Mouse (Mus musculus) CD4-positive helper T cell, adult 2 months (primary cell): ENCODE data around the gene Abce1.

Experiments
- DNase-seq: peaks from one replicate; pipeline ENCODE4 v3.0.0-alpha.2; 2012; ENCODE audit warnings: low read depth, missing footprints, low spot score

Gene Abce1

DNA sequence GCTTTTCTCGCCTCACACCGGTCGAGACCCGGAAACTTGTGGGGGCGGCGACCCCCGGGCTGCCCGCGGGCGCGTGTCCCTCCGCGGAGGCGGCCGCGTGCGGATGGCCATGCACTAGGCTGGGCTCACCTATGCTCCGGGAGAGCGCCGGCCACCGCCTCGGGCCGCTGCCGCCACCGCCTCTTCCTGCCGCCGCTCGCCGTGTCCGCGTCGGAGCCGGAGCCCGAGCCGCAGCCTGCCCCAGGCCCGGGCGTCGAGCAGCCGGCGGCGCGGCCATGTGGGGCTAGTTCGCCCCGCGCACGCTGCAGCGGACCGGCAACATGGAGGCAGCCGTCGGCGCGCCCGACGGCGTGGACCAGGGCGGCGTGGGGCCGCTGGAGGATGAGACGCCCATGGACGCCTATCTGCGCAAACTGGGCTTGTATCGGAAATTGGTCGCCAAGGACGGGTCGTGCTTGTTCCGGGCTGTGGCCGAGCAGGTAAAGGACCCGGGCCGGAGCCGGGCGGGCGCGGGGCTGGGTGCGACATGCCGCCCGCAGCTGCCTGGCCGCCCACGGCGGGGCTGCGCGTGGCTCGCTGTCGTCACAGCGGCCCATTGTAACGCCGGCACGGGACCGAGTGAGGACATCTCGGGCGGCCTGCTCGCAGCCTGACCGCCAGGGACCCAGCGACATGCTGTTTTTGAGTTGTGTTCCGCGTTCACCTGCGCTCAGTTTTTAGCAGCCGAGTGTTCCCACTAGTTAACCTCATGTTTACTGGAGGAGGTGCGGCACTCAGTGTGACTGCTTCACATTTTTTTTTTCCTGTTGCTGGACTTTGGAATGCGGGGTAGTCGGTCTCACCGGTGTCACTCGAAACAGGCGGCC, 71.7 kb downstream of the Abce1 start, which contains the start of gene Otud4:
Gene Otud4, plus strand, starts transcription at position 33 of the 866 bp plus-strand sequence.
- peak; percentile 73 for DNase-seq

DNA sequence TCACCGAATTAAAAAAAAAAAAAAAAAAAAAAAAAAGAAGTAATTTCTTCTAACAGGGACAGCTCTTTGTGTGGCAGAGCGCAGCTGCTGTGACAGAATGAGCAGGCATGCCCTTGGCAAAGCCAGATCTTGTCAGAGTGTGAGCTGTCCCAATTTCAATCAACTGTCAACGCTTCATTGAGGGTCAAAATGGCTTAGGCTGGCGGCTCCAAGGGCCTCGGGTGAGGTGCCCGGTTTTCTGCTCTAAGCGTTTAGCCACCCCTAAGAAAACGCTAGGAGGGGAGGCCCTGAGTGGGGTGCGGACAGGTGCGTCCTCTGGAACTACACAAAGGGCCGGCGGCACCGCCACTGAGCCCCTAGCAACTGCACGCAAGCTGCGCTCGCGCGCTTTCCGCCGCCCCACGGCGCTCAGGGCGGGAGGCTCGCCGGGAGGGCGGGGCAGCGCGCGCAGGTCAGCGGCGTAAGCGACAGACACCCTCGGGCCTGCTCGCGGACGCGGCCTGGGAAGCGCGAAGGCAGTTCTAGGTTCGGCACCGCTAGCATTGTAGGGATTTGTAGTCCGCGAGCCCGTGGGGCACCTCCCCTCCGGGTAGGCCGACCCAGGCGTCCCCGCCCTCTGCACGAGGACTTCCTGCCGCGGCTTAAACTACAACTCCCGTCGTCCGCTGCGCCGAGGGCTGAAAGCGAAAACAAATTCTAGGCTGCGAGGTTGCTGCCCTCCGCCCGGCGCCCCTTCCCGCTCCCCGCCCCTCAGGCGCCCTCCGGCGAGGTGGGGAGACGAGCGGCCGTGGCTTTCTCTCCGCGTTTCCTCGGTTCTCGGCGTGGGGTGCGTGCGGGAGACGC, 72.6 kb downstream of the Abce1 start:
- DNase-seq, result peak; percentile 99

DNA sequence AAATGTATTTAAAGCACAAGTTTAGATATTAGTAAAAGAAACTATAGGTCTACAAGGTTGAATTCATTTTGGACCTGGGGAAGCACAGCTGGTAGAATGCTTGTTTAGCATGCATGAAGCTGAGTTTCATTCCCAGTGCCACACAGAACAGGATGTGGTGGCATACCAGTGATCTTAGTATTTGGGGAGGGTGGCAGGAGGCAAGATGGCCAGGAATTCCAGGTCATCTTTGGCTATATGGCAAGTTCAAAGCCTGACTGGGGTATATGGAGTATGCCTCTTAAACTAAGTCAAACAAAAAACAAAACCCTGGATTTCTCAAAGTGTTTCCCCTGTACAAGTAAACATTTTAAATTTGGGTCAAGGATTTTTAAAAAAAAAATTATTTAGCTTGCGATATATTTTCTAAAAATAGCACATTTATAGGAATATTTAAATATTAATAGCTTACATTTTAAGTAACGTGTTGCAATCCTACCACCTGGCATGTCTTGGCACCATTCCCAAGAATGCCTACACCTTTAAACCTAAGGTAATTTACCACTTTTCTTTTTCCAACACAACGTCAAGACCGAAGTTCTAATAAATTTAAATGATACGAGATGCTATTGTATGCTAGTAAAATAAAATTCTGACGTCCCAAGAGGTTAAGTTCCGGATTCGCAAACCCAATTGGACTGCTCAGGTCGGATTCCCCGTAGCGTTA, 73.4 kb downstream of the Abce1 start:
- peak; percentile 7 for DNase-seq

DNA sequence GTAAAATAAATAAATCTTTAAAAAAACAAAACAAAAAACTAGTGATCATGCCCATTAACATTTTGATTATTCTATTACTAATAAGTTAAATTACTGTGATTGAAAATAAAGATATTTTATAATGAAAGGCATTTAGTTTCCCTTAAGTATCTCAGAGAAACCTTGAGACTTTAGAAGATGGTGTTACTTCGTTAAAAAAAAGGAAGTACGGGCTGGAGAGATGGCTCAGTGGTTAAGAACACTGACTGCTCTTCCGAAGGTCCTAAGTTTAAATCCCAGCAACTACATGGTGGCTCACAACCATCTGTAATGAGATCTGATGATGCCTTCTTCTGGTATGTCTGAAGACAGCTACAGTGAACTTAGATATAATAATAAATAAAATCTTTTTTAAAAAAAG, 74.3 kb downstream of the Abce1 start:
- DNase-seq, result no peak

DNA sequence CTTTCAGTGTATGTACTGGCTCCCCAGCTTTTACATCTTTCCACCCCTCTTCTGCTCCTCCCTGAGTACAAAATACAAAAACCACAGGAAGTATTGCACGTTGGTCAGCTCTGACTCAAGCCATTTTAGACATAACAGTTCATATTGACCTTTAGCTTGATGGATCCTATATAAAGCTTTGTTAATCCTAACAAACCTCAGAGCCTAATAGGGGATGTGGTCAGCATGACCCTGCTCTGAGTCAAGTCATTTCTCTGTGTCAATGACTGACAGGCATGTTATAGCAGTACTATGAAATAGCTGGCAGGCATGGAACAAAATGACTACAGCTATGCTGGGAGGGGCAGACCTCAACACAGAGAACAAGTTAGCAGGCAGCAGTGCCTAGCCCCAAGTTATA, 75.4 kb downstream of the Abce1 start:
- no peak for DNase-seq

DNA sequence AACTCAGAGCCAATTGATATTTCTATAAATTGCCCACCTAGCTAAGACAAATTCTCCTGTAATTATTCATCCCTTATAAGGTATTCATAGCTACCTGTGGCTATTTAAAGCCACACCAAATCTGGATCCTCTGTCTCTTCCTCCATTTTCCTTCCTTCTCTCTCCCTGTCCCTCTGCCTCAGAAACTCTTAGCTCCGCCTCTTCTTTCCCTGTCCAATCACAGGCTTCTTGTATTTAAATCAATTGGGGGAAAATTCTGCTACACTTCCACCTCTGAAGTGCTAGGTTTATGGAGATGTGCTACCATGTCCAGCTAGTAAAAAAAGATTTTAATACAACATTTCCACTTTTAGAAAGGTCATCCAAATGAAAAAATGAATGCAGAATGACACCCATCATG, 76.0 kb downstream of the Abce1 start:
- DNase-seq, result no peak
